12 mouse cellular contexts compared by ENCODE assay signal in genomic region chr1:169726319-169726718, GRCm38 (mm10).
"Had no signal": no experiment of that assay in that cellular context is flagged by ENCODE, and none has a peak within 500 bp of the region (broad histone marks: within the 10 kb centered on the region; RNA-seq: fewer than 3 reads in every experiment).

No protein-coding gene starts in this region.

- H3K36me3 ChIP-seq: kidney, embryonic 15.5 days; midbrain, embryonic 12.5 days; neural tube, embryonic 13.5 days had no signal

- DNase-seq: kidney, postnatal 25 days; lung, adult 18-20 months; retina, postnatal 1 day; right cerebral cortex, postnatal 4 days; spleen, adult 18-20 months; thymus, postnatal 4 days had no signal

- H3K4me1 ChIP-seq: kidney, embryonic 15.5 days; midbrain, embryonic 12.5 days; neural tube, embryonic 13.5 days had no signal

- H3K27ac ChIP-seq: kidney, embryonic 15.5 days; left cerebral cortex, adult 2 months; liver, embryonic 14.5 days; midbrain, embryonic 12.5 days; neural tube, embryonic 13.5 days had no signal

- H3K9ac ChIP-seq: kidney, embryonic 15.5 days; liver, embryonic 14.5 days; midbrain, embryonic 12.5 days; neural tube, embryonic 13.5 days had no signal

- ATAC-seq: midbrain, embryonic 16.5 days had no signal

- H3K9me3 ChIP-seq: kidney, embryonic 15.5 days; midbrain, embryonic 12.5 days; neural tube, embryonic 13.5 days had no signal

- H3K27me3 ChIP-seq: kidney, embryonic 15.5 days; midbrain, embryonic 12.5 days; neural tube, embryonic 13.5 days had no signal

- H3K4me3 ChIP-seq: kidney, embryonic 15.5 days; left cerebral cortex, adult 2 months; midbrain, embryonic 12.5 days; neural tube, embryonic 13.5 days had no signal

- H3K4me2 ChIP-seq: kidney, embryonic 15.5 days; midbrain, embryonic 12.5 days; neural tube, embryonic 13.5 days had no signal
